Mouse (Mus musculus) neutrophil, adult 5-6 weeks (primary cell): Measurements from ENCODE around the gene Ppia. TPM values are rescaled to one million over a fixed set of nuclear protein-coding genes. Genes with fewer than 3 reads are reported as not detected.
"Not testable (repeated sequence)": the region's sequence is repeated elsewhere in the genome, so short reads cannot be mapped to it uniquely, and the experiment has no call there.

Source experiments
- ATAC-seq: fragments of 151-379, 151-347 bp; 2 replicates; pipeline ENCODE4 v1.8.0; 2017; ENCODE audit warnings: mild to moderate bottlenecking, moderate TSS enrichment; ENCODE audit not compliant: insufficient number of reproducible peaks, poor library complexity, low FRiP score, severe bottlenecking; ENCODE audit errors: extremely low read depth
- total RNA-seq: library from RNA; stranded (forward); fragments of 200-1000 nt; gene quantifications from 2 replicates; pipeline ENCODE4 v1.2.3, GENCODE M21; 2017

The Ppia gene
- total RNA-seq, 1 experiment from 2014 or later: 569 TPM

- no peak for ATAC-seq
Observed at GRCm38 (mm10) chr11:6420283-6420703, 5.0 kb downstream of the Ppia start.

DNA sequence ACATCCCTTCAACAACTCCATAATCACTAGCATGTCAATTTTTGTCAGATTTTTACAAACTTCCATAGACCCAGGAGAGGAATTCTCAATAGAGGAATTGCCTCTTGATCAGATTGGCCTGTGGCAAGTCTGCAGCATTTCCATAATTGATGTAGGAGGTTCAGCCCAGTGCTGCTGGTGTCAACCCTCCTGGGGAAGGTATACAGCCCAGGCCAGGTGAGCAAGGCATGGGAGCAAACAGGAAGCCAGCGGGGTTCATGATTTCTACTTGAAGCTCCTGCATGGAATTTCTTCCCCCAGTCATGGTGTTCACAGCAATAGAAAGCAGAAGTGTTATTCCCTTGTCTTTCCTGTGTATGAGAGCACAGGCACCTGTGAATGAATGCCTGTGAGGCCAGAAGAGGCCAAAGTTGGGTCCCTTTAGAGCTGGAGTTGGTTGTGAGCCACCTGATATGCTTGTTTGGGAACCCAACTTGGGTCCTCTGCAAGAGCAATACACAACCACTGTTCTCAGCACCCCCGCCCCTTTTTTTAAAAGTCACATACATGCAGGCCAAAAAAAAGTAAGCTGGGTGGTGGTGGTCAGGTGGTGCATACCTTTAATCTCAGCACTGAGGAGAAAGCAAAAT lies 5.6 kb downstream of the Ppia start:
- no peak for ATAC-seq

GRCm38 (mm10) chr11:6430186-6430585 lies 14.9 kb downstream of the Ppia start:
- no peak for ATAC-seq

GRCm38 (mm10) chr11:6436442-6436841 lies 21.2 kb downstream of the Ppia start:
- ATAC-seq: peak; percentile 76

DNA sequence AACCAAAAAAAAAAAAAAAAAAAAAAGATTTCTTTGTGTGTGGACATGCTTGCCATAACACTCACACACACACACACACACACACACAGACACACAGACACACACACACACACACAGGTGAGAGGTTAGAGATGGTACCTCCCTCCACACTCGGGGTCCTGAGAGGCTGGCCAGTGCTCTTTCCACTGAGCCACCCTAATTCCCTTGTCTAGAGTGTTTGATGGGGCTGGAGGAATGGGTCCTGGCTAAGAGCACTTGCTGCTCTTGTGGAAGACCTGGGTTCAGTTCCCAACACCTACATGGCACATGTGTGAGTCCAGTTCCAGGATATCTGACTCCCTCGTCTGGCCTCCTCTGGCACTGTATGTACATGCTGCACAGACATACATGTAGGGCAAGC lies 22.4 kb downstream of the Ppia start:
- ATAC-seq: no peak

DNA sequence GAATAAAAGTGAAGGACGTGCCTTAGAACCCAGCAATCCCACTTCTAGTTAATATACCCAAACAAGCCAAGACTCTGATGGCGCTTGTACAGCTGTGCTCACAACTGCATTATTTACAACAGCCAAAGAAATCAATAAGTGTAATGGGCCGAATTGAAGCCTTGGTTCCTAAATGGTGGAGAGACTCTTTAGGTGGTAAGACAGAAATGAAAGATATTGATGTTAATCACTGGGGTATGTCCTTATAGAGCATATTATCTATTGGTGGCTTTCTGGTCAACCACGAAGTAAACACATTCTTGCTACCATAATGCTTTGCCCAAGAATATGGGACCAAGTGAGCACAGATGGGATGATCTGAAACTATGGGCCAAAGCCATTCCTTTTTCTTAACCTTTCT lies 24.9 kb downstream of the Ppia start:
- no peak for ATAC-seq

- no peak for ATAC-seq
Observed at GRCm38 (mm10) chr11:6442566-6442965, 27.3 kb downstream of the Ppia start.

DNA sequence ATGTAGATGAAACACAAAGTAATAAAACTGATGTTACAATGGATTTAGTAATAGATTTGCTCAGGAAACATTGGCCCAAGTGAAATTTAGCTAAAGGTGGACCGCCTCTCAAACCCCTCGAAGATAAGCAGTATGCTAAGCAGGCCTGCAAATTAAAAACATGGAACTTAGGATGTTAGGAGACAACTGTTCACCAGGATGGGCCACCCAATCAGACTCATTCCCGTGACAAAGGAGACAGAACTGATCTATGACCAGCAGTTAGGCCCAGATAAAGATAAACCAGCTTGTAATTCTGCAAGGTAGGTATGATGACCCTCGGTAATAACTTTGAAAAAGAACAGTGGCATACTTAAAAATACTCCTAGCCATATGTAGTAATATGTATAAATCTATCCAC lies 27.9 kb downstream of the Ppia start:
- ATAC-seq: no peak

- no peak for ATAC-seq
Observed at GRCm38 (mm10) chr11:6443727-6444076, 28.5 kb downstream of the Ppia start.

DNA sequence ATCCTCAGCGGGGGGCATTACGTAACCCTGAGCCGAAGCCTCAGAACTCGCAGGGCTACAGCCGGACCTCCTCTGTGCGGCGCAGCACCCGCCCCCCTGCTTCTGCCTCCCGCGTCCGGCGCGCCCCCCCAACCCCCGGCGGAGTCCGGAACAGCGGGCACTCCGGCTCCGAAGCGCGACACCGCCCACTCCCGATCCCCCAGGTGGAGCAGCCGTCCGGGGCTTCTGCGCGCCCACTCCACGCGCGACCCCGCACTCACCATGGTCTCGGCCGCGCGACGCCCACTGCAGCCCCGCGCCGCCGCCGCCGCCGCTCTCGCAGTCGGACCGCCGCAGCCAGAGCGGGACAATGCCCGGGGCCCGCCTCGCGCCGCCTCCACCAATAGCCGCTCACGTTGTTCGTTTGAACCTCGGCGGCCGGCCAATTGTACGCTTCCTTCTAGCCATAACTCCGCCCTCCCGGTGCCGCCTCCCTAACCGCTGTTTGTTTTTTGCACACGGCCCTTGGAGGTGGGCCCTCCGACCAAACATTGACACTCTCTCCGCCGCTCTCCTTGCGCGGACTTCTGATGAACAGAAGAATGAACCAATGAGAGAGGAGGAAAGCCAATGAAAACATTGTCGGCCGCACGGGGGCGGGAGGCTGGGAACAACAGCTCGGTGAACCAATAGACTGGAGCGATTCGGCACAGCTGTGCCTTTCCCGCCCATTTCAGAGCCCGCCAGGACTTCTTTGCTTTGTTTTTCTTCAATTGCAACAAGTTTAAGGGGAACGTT lies 29.0 kb downstream of the Ppia start, which contains the start of gene H2afv:
TSS of gene H2afv (minus strand) at position 367 of the 777 bp plus-strand sequence.
- peak; percentile 99 for ATAC-seq

DNA sequence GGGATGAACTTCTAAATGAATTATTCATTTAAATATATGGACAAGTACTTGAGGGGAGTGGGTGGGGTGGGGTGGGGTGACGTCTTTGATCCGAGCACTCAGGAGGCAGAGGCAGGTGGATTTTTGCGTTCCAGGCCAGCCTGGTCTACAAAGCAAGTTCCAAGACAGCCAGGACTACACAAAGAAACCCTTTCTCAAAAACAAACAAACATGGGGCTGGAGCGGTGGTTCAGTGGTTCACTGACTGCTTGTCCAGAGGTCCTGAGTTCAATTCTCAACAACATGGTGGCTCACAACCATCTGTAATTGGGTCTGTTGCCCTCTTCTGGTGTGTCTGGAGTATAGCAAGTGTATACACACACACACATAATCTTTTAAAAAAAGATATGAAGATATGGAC lies 30.2 kb downstream of the Ppia start:
- ATAC-seq: no peak

- no peak for ATAC-seq
Observed at GRCm38 (mm10) chr11:6445951-6446350, 30.7 kb downstream of the Ppia start.

DNA sequence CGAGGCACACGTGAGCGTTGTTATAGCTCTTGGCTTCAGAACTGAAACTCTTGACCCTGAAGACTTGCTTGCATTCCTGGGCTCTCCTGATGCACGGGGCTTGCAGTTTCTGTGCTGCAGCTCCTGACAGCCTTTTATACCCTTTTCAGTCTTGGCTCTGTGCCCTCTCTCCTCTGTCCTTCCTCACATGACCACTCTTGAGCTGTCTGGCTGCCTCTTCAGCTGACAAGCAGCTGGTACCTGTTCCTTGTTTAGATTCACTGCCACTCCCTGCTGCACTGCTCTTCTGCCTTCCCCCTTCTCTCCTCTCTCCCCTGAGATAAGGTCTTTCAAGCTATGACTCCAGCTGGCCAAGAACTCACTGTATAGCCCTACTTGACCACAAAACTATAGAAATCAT lies 32.2 kb downstream of the Ppia start:
- no peak for ATAC-seq

DNA sequence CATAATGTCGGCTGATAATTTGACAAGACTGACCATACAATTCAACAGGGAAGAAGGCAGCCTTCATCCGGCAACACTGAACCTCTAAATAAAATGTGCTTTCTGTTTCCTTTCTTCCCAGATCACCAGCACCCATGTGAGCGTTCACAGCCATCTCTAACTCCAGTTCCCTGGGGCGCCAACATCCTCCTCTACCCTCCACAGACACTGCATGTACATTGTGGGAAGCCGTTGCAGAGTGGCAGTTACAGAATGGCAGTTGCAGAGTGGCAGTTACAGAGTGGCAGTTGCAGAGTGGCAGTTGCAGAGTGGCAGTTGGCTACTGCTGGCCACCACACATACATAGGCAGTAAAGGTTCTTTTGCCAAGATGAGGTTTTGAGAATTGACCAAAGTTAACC lies 32.9 kb downstream of the Ppia start:
- ATAC-seq: not testable (repeated sequence)

DNA sequence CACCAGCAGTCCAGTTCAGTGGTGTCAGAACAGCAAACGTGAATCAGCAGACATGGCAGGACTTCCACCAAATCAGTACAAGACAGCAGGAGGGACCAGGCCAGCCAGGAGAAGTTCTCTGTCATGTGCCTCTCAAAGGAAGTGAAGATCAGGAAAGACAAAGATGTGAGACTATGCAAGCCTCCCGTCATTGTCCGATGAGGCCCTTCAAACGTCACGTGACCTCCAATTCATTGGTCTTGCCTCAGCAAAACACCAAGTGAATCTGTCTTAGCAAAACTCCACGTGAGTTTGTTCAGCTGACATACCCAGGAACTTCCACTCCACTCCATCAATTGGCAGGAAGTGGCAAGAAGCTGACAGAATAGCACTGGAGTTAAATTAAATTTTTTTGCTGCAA lies 40.8 kb downstream of the Ppia start:
- no peak for ATAC-seq

DNA sequence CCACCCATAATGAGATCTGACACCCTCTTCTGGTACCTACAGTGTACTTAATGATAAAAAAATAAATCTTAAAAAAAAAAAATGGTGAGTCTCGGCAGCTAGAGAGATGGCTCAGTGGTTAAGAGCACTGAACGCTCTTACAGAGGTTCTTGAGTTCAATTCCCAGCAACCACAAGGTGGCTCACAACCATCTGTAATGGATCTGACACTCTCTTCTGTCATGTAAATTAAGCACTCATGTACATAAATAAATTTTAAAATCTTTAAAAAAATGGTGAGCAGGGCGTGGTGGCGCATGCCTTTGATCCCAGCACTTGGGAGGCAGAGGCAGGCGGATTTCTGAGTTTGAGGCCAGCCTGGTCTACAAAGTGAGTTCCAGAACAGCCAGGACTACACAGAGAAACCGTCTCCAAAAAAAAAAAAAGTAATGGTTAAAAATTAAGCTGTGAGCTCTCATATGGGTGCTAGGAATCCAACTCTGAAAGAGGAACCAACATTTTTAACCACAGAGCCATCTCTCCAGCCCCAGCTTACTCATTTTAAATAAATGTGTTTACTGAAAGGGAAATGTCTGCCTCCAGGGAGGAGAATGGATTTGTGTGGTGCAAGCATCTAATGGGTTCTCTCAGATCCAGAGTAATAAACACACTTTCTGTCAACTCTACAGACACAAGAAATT lies 48.1 kb downstream of the Ppia start:
- ATAC-seq: no peak

DNA sequence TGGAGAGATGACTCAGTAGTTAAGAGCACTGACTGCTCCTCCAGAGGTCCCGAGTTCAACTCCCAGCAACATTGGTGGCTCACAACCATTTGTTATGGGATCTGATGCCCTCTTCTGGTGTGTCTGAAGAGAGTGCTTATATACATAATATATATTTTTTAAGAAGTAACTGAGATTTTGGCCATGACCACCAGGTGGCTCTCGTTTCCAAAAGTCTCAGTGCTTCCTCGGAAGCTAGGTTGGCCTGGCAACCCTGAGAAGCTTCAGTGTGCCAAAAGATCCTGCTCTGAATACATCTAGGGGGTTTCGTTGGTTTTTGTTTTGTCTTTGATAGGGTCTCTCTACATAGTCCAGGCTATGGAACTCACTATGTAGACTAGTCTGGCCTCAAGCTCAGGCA lies 49.9 kb downstream of the Ppia start:
- ATAC-seq: peak; percentile 75; the same call in 1 of the 2 replicates

DNA sequence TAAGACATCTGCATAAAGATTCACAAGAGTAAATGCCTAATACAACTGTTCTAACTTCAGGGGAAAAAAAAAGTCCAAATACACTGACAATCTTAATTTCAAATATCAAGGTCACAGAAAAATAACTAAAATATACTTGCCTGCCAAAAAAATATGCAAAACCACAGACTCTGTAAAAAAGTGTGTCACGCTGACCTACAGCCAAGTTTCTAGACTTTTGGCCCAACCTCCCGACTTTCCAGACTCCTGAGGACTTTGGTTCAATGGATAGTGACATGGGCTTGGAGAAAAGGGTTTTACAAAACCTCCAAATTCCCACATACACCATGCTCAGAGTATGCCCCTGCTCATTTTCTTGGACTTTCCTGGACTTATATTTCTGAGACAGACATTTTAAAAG lies 53.3 kb downstream of the Ppia start:
- ATAC-seq: no peak
